Mouse (Mus musculus): Measurements from ENCODE around the gene Lpp. TPM values are rescaled to one million over a fixed set of nuclear protein-coding genes. Genes with fewer than 3 reads are reported as not detected.
A peak's percentile ranks its signal among the peaks of the same experiment; 100 is the strongest.

Gene Lpp
- total and polyA plus RNA-seq, 3 experiments = 7.7 to 25.1 (median 23.6) TPM

DNA sequence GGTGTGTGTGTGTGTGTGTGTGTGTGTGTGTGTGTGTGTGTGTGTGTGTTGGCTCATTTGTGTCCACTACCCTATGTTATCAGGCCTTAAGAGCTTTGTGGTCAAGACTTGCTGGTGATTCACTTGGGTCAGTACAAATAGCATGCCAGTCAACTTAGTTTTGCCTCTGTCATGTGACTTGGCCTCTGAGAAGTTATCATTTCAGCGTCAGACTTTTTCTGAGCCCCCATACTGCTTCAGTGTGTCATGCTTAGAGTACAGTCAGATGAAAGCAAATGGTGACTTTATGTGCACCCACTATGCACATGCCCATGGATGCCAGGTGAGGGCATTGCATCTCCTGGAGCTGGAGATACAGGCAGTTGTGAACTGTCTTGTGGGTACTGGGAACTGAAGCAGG lies 38.5 kb downstream of the Lpp start:
- Histone ChIP-seq H3K36me3 (ENCODE audit: control insufficient read depth, insufficient read depth, low read length) (peaks cover 7% of the 10 kb centered on the region), H3K9ac (ENCODE audit: low read depth, low read length) (no peak overlapping the region), H3K27me3 (ENCODE audit: control insufficient read depth, insufficient read depth, low read length) (no peaks in the 10 kb centered on the region), H3K79me2 (replicated peaks; ENCODE audit: control insufficient read depth, insufficient read depth, low read length) (peaks cover 7% of the 10 kb centered on the region), H3K4me1 (ENCODE audit: control insufficient read depth, insufficient read depth, low read length) (peaks cover 31% of the 10 kb centered on the region), H3K4me3 (no peak overlapping the region), H3K27ac (no peak overlapping the region)
- WGBS = 61% methylated on average over 1 of the region's 1 CpGs
- no peak for DNase-seq
- intact Hi-C loops (cut with DNase I) = loop anchor here (5.0 kb wide), 2 partner anchors 35 to 630 kb away; no protein-coding TSS in a partner anchor
- TF ChIP-seq EP300 (IDR thresholded peaks at IDR 0.05; ENCODE audit: insufficient read depth, low read depth, low read length) (no peak), POLR2A (IDR thresholded peaks at IDR 0.05; ENCODE audit: insufficient read depth, low read depth, low read length) (no peak), CTCF (IDR thresholded peaks at IDR 0.05) (no peak)

DNA sequence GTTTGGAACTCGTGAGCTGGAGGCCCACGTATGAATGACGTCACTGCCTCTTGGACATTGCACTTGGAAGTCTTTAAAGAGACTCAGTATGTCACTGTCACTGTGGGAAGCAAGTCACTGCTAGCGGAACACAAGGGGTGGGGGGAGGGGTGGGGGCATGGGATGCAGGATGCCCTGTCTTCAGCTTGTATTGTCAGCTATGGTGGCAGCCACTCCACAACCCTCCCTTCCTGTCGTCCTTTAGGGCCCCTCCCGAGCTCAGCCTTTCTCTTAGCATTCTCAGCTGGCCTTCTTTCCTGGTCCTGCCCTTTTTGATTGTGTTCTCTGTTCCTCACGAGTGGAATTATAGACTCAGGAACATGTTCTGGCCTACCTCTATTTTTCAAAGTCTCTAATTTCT lies 40.3 kb downstream of the Lpp start:
- H3K27me3 ChIP-seq (ENCODE audit: control insufficient read depth, insufficient read depth, low read length) = no peaks in the 10 kb centered on the region
- no peak for DNase-seq
- intact Hi-C loops (cut with DNase I) = loop anchor here (5.0 kb wide), 2 partner anchors 36 to 629 kb away; no protein-coding TSS in a partner anchor
- WGBS = 9% methylated on average over 7 of the region's 7 CpGs
- H3K79me2 ChIP-seq (replicated peaks; ENCODE audit: control insufficient read depth, insufficient read depth, low read length) = peaks cover 6% of the 10 kb centered on the region
- H3K36me3 ChIP-seq (ENCODE audit: control insufficient read depth, insufficient read depth, low read length) = peaks cover 7% of the 10 kb centered on the region
- peaks cover 31% of the 10 kb centered on the region for H3K4me1 ChIP-seq (ENCODE audit: control insufficient read depth, insufficient read depth, low read length)
- H3K27ac ChIP-seq = peak overlapping the region; percentile 84
- no peak overlapping the region for H3K4me3 ChIP-seq
- H3K9ac ChIP-seq (ENCODE audit: low read depth, low read length) = no peak overlapping the region
- TF ChIP-seq CTCF (IDR thresholded peaks at IDR 0.05) (no peak), POLR2A (IDR thresholded peaks at IDR 0.05; ENCODE audit: insufficient read depth, low read depth, low read length) (no peak), EP300 (IDR thresholded peaks at IDR 0.05; ENCODE audit: insufficient read depth, low read depth, low read length) (no peak)

DNA sequence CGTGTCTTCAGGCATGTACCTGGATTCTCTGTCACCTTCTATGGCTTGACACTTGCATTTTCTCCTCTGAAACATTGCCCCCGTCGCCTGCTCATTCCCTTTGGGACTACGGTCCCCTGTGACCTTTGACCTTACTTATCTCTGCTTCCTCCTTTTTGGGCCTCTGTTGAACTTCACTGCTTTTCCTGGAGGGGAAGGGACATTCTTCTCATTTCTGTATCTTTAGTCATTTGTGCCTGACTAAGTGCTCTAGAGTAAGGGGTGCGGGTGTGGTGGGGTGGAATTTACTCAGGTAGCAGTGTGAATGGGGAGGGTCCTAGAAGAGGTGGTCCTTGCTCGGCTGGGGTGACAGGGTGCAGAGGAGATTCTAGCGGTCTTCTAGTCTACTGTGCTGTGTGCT lies 40.7 kb downstream of the Lpp start:
- intact Hi-C loops (cut with DNase I) = loop anchor here (5.0 kb wide), 2 partner anchors 37 to 628 kb away; no protein-coding TSS in a partner anchor
- peaks cover 4% of the 10 kb centered on the region for H3K79me2 ChIP-seq (replicated peaks; ENCODE audit: control insufficient read depth, insufficient read depth, low read length)
- no peaks in the 10 kb centered on the region for H3K27me3 ChIP-seq (ENCODE audit: control insufficient read depth, insufficient read depth, low read length)
- no peak overlapping the region for H3K4me3 ChIP-seq
- TF ChIP-seq POLR2A (IDR thresholded peaks at IDR 0.05; ENCODE audit: insufficient read depth, low read depth, low read length) (no peak), CTCF (IDR thresholded peaks at IDR 0.05) (no peak), EP300 (IDR thresholded peaks at IDR 0.05; ENCODE audit: insufficient read depth, low read depth, low read length) (no peak)
- peaks cover 30% of the 10 kb centered on the region for H3K4me1 ChIP-seq (ENCODE audit: control insufficient read depth, insufficient read depth, low read length)
- H3K27ac ChIP-seq = peak overlapping the region; percentile 84
- H3K36me3 ChIP-seq (ENCODE audit: control insufficient read depth, insufficient read depth, low read length) = peaks cover 7% of the 10 kb centered on the region
- H3K9ac ChIP-seq (ENCODE audit: low read depth, low read length) = no peak overlapping the region
- WGBS = 31% methylated on average over 7 of the region's 7 CpGs
- no peak for DNase-seq

- TF ChIP-seq POLR2A (IDR thresholded peaks at IDR 0.05; ENCODE audit: insufficient read depth, low read depth, low read length) (no peak), EP300 (IDR thresholded peaks at IDR 0.05; ENCODE audit: insufficient read depth, low read depth, low read length) (0 out of 2 replicates have a peak, but pooled peaks have one; percentile 22)
- 15% methylated on average over 7 of the region's 7 CpGs for WGBS
- H3K27me3 ChIP-seq (ENCODE audit: control insufficient read depth, insufficient read depth, low read length) = no peaks in the 10 kb centered on the region
- peak overlapping the region; percentile 84 for H3K27ac ChIP-seq
- peak; percentile 52 to 55 for DNase-seq
- H3K9ac ChIP-seq (ENCODE audit: low read depth, low read length) = peak overlapping the region; percentile 42
- H3K79me2 ChIP-seq (replicated peaks; ENCODE audit: control insufficient read depth, insufficient read depth, low read length) = peaks cover 4% of the 10 kb centered on the region
- H3K4me3 ChIP-seq = no peak overlapping the region
- peaks cover 7% of the 10 kb centered on the region for H3K36me3 ChIP-seq (ENCODE audit: control insufficient read depth, insufficient read depth, low read length)
- intact Hi-C loops (cut with DNase I) = loop anchor here (5.0 kb wide), 2 partner anchors 37 to 628 kb away; no protein-coding TSS in a partner anchor
- H3K4me1 ChIP-seq (ENCODE audit: control insufficient read depth, insufficient read depth, low read length) = peaks cover 29% of the 10 kb centered on the region
Observed at GRCm38 (mm10) chr16:24434531-24435114, 41.3 kb downstream of the Lpp start.

DNA sequence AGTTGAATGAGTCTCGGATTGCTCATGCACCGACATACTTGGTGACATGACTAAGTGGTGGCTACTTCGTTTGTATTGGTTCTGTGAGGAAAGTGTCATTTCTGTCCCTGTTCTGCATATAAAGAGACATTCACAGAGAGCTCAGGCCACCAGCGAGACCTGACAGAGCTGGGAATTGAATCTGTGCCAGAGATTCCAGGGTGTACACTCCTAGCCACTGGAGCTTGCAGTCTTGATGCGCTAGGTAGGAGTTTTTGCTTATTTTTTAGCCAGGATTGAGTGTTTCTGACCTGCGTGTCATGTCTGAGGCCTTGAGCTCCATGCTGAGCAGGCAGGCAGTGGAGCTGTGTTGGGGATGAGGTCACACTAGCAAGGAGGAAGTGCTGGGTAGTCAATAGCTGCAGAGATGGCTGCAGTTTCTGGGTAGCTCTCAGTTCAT lies 41.8 kb downstream of the Lpp start:
- intact Hi-C loops (cut with DNase I) = no loop called here
- Histone ChIP-seq H3K27me3 (ENCODE audit: control insufficient read depth, insufficient read depth, low read length) (no peaks in the 10 kb centered on the region), H3K79me2 (replicated peaks; ENCODE audit: control insufficient read depth, insufficient read depth, low read length) (peaks cover 6% of the 10 kb centered on the region), H3K36me3 (ENCODE audit: control insufficient read depth, insufficient read depth, low read length) (peaks cover 7% of the 10 kb centered on the region), H3K9ac (ENCODE audit: low read depth, low read length) (peak overlapping the region; percentile 42), H3K4me1 (ENCODE audit: control insufficient read depth, insufficient read depth, low read length) (peaks cover 30% of the 10 kb centered on the region), H3K4me3 (no peak overlapping the region), H3K27ac (peak overlapping the region; percentile 84)
- WGBS = 32% methylated on average over 6 of the region's 6 CpGs
- no peak for DNase-seq
- no peak for TF ChIP-seq POLR2A (IDR thresholded peaks at IDR 0.05; ENCODE audit: insufficient read depth, low read depth, low read length)
- no peak for TF ChIP-seq CTCF (IDR thresholded peaks at IDR 0.05)
- TF ChIP-seq EP300 (IDR thresholded peaks at IDR 0.05; ENCODE audit: insufficient read depth, low read depth, low read length) = no peak

GRCm38 (mm10) chr16:24438438-24438837 lies 45.1 kb downstream of the Lpp start:
- Histone ChIP-seq H3K27me3 (ENCODE audit: control insufficient read depth, insufficient read depth, low read length) (no peaks in the 10 kb centered on the region), H3K36me3 (ENCODE audit: control insufficient read depth, insufficient read depth, low read length) (peaks cover 9% of the 10 kb centered on the region), H3K79me2 (replicated peaks; ENCODE audit: control insufficient read depth, insufficient read depth, low read length) (peaks cover 6% of the 10 kb centered on the region), H3K27ac (no peak overlapping the region), H3K4me1 (ENCODE audit: control insufficient read depth, insufficient read depth, low read length) (peaks cover 29% of the 10 kb centered on the region), H3K4me3 (no peak overlapping the region), H3K9ac (ENCODE audit: low read depth, low read length) (no peak overlapping the region)
- TF ChIP-seq POLR2A (IDR thresholded peaks at IDR 0.05; ENCODE audit: insufficient read depth, low read depth, low read length) (no peak), EP300 (IDR thresholded peaks at IDR 0.05; ENCODE audit: insufficient read depth, low read depth, low read length) (no peak), CTCF (IDR thresholded peaks at IDR 0.05) (no peak)
- intact Hi-C loops (cut with DNase I) = no loop called here
- peak in 1 of 2 experiments; percentile 12 for DNase-seq
- 79% methylated on average over 4 of the region's 4 CpGs for WGBS
